Mouse (Mus musculus) neural tube, embryonic 11.5 days (tissue): ENCODE results near the gene Ccdc85c. TPM values are rescaled to one million over a fixed set of nuclear protein-coding genes. Genes with fewer than 3 reads are reported as not detected.

Experiments used
- ATAC-seq: fragments of 200-750 bp; cut with Nextera tagmentation; 2 replicates; pipeline ENCODE4 v1.8.0; 2017; ENCODE audit warnings: moderate number of reproducible peaks, mild to moderate bottlenecking, moderate TSS enrichment, moderate library complexity; ENCODE audit not compliant: insufficient read depth, low FRiP score, low TSS enrichment
- DNase-seq: peaks from one replicate; pipeline ENCODE4 v3.0.0-alpha.2; 2015; ENCODE audit warnings: low spot score
- H3K27ac ChIP-seq: fragments of 300-500 bp; sonication (generic); 2 replicates; pipeline ENCODE4 v1.5.1; 2014; ENCODE audit warnings: low read depth, mild to moderate bottlenecking, low read length
- H3K27me3 ChIP-seq: fragments of 300-500 bp; sonication (generic); 2 replicates; pipeline ENCODE4 v1.6.1; 2014; ENCODE audit warnings: mild to moderate bottlenecking, low read length, mixed read lengths; ENCODE audit not compliant: control insufficient read depth, insufficient read depth
- H3K36me3 ChIP-seq: fragments of 300-500 bp; sonication (generic); 2 replicates; pipeline ENCODE4 v1.6.1; 2014; ENCODE audit warnings: mild to moderate bottlenecking, low read length, moderate library complexity, mixed read lengths; ENCODE audit not compliant: control insufficient read depth, insufficient read depth
- H3K4me1 ChIP-seq: fragments of 300-500 bp; sonication (generic); 2 replicates; pipeline ENCODE4 v1.6.1; 2014; ENCODE audit warnings: low read length, mixed read lengths; ENCODE audit not compliant: control insufficient read depth, insufficient read depth
- H3K4me2 ChIP-seq: fragments of 300-500 bp; sonication (generic); 2 replicates; pipeline ENCODE4 v1.6.1; 2014; ENCODE audit warnings: low read depth, mild to moderate bottlenecking, moderate library complexity
- H3K4me3 ChIP-seq: fragments of 300-500 bp; sonication (generic); 2 replicates; pipeline ENCODE4 v1.5.1; 2014; ENCODE audit warnings: low read depth, low read length
- H3K9ac ChIP-seq: fragments of 300-500 bp; sonication (generic); 2 replicates; pipeline ENCODE4 v1.6.1; 2014; ENCODE audit warnings: mild to moderate bottlenecking, low read length
- H3K9me3 ChIP-seq: fragments of 300-500 bp; sonication (generic); 2 replicates; pipeline ENCODE4 v1.6.1; 2016; ENCODE audit warnings: low read length; ENCODE audit not compliant: control insufficient read depth
- WGBS: fragments of 180-500 bp; shearing (Covaris S2); extraction: QIAGEN DNeasy Blood & Tissue Kit; methylation state at CpG from one replicate; pipeline ENCODE4 v1.1.7; 2014; 5-methylcytosine and 5-hydroxymethylcytosine counted together
- polyA plus RNA-seq: library from polyadenylated mRNA; unstranded; fragments of >200 nt; fragmentation: Nextera tagmentation; extraction: Ambion mirVana; gene quantifications from 2 replicates; pipeline ENCODE4 v1.2.1, GENCODE M21; 2014

Ccdc85c gene
- polyA plus RNA-seq, 1 experiment from 2014 or later: 20.3 TPM

DNA sequence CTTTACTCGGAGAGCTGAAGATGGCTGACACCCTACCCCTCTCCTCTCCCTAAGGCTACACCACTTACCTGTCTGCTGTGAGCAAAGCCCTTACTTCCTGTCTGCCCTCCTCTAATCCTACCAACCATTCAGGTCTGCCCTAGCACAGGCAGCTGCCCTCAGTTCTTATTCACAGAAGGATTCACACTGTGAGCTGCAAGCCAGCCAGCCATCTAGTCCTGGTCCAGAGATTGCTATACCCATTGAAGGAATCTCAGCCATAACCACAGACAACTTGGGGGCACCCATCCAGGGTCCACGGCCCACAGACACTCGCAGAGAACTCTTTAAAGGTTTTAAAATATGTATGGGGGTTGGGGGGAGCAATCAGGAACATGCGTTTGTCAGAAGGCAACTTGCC lies 11.2 kb upstream of the Ccdc85c start:
- H3K4me3 ChIP-seq: no peak overlapping the region
- no peak overlapping the region for H3K4me2 ChIP-seq
- H3K9me3 ChIP-seq: no peaks in the 10 kb centered on the region
- DNase-seq (no peak), ATAC-seq (no peak)
- 78% methylated on average over 4 of the region's 4 CpGs for WGBS
- H3K27ac ChIP-seq: peak overlapping the region; percentile 76; the same call in 1 of the 2 replicates
- H3K36me3 ChIP-seq: no peaks in the 10 kb centered on the region
- H3K9ac ChIP-seq: no peak overlapping the region
- H3K4me1 ChIP-seq: peaks cover 15% of the 10 kb centered on the region
- H3K27me3 ChIP-seq: no peaks in the 10 kb centered on the region

DNA sequence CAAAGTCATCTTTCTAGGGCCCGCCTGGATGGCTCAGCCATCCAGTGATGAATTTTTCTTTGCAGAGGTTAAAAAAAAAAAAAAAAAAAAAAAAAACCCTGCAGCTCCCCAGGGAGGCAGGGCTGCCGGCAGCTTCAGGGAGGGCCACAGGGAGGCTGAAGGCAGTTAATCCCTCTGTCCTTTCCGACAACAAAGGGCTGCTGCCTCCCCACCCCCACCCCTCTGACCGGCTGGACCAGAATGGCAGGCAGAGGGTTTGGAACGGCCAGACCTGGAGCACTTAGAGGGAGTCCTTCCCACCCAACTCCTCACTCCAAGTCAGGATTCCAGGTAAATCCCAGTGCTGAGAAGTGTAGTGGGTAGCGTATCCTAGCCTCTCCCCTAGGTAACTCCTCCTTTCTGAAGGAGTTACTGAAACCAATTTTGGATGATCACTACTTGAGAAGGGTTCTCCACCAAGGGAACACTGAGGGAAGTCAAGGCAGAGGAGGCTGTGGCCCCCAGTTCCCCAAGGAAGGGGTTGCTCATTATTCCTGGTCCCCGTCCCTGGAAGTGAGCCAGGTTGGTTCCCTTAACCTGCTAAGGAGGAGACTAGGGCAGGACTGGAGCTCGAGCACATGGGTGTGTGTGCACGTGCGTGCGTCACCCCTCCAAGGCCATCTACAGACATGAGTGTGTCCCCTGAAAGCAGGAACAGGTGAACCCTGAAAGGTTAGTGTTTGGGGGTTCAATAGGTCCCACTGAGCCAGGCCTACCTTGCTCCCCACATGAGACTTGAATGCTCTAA lies 10.2 kb upstream of the Ccdc85c start:
- H3K4me2 ChIP-seq: peak overlapping the region; percentile 15
- peak; percentile 66 for DNase-seq
- H3K27me3 ChIP-seq: no peaks in the 10 kb centered on the region
- ATAC-seq: peak; percentile 65; the same call in 1 of the 2 replicates
- H3K27ac ChIP-seq: peak overlapping the region; percentile 76
- peak overlapping the region; percentile 53 for H3K9ac ChIP-seq
- no peak overlapping the region for H3K4me3 ChIP-seq
- 30% methylated on average over 11 of the region's 11 CpGs for WGBS
- no peaks in the 10 kb centered on the region for H3K36me3 ChIP-seq
- H3K9me3 ChIP-seq: no peaks in the 10 kb centered on the region
- peaks cover 15% of the 10 kb centered on the region for H3K4me1 ChIP-seq

DNA sequence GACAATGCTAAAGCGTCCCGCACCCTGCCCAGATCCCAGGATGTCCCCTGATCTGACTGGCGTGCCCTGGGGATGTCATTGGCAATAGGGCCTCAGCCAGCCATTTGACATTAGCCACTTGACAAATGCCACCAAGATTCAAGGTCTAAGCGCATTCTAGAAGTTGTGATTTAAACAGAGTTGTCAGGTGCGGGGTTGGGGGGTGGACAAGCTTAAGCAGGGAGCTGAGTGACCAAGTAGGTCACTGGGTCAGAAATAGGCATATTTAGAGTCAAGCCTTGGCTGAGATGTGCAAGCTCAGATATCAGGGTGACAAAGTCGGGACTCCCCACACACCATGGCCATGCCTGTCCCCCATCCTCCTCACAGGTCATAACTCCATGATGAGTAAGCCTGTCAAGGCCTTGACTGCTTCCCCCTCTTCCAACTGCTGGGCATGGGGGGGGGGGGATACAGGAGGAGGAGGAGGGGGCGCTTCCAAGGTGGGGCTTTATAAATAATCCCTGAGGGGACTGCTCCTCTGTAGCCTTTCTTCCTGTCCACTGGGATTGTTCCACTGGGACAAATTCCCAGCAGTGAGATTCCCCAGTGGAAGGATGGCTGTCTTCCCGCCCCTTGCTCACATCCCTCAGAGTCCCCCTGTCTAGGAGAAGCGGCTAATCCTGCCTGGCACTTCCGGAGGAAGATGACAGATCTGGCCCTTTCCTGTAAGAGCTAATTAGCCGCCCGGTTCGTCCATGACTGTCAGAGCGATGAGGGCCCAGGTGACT lies 9.4 kb upstream of the Ccdc85c start:
- ATAC-seq (peak; percentile 39), DNase-seq (peak; percentile 52)
- Histone ChIP-seq H3K4me3 (no peak overlapping the region), H3K4me2 (peak overlapping the region; percentile 15; the same call in 1 of the 2 replicates), H3K4me1 (peaks cover 15% of the 10 kb centered on the region), H3K36me3 (no peaks in the 10 kb centered on the region), H3K9ac (peak overlapping the region; percentile 53), H3K27me3 (no peaks in the 10 kb centered on the region), H3K9me3 (no peaks in the 10 kb centered on the region), H3K27ac (peak overlapping the region; percentile 76)
- 36% methylated on average over 14 of the region's 14 CpGs for WGBS

DNA sequence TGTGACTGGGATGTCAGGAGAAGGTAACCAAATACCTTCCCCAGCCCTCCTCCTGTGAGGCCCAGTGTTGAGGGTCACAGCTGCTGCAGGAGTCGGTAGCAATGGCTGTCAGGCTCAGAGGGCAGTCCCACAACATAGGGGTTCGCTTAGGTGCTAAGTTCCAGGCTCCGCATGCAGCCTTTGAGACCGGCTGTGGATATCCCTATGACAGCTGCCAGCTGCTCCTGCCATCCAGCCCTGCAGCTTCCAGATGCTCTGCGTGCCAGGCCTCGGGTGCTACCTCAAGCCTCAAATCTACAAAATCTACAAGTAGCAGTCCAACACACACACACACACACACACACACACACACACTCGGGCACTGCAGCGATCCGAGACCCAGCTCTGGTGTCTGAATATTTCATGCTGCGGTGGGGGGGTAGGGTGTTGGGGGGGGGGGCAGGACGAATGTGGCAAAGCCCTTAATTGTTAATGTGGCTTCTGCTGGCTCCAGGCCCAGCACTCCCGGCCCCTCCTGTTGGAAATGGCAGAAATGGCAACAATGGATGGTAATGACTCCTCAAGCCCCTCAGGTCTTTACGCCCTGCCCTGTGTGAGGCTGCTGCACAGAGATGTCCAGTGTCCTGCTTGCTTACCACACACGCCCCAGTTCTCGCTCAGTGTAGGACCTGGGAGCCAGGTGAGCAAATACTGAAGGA lies 3.1 kb upstream of the Ccdc85c start:
- H3K9ac ChIP-seq: no peak overlapping the region; the same call in 1 of the 2 replicates
- no peaks in the 10 kb centered on the region for H3K27me3 ChIP-seq
- ATAC-seq: no peak
- no peak for DNase-seq
- H3K27ac ChIP-seq: peak overlapping the region; percentile 69
- H3K4me3 ChIP-seq: no peak overlapping the region
- 42% methylated on average over 15 of the region's 15 CpGs for WGBS
- H3K9me3 ChIP-seq: no peaks in the 10 kb centered on the region
- H3K36me3 ChIP-seq: no peaks in the 10 kb centered on the region
- no peak overlapping the region; the same call in 1 of the 2 replicates for H3K4me2 ChIP-seq
- peaks cover 31% of the 10 kb centered on the region for H3K4me1 ChIP-seq

DNA sequence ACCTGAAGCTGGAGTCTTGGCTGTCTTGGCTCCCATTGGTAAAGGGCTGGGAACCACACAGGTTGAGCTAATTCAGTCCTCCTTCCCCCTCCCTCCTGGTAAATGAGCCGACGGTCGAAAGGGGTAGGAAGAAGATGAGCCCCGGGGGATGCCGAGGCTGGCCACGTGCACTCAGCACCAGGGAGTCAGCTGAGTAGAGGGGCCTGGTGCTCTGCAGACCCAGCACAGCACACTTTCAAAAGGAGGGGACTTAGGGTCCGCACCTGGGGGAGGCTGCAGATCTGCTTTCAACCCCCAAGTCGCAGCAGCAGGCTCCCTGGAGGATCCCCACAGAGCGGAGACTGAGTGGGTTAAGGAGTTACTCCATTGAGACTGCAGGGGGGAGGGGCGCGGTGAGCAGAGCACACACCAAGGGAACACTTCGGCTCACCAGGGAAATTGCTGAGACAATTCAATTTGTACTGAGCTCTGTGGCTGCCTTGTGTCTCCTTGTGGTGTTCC lies 2.2 kb upstream of the Ccdc85c start:
- H3K36me3 ChIP-seq: no peaks in the 10 kb centered on the region
- peak overlapping the region; percentile 96 for H3K4me2 ChIP-seq
- H3K4me3 ChIP-seq: peak overlapping the region; percentile 17; the same call in 1 of the 2 replicates
- H3K27me3 ChIP-seq: no peaks in the 10 kb centered on the region
- ATAC-seq (peak; percentile 20), DNase-seq (peak; percentile 72)
- H3K9ac ChIP-seq: peak overlapping the region; percentile 44
- no peaks in the 10 kb centered on the region for H3K9me3 ChIP-seq
- 0% methylated on average over 10 of the region's 12 CpGs for WGBS
- peaks cover 41% of the 10 kb centered on the region for H3K4me1 ChIP-seq
- H3K27ac ChIP-seq: peak overlapping the region; percentile 69

DNA sequence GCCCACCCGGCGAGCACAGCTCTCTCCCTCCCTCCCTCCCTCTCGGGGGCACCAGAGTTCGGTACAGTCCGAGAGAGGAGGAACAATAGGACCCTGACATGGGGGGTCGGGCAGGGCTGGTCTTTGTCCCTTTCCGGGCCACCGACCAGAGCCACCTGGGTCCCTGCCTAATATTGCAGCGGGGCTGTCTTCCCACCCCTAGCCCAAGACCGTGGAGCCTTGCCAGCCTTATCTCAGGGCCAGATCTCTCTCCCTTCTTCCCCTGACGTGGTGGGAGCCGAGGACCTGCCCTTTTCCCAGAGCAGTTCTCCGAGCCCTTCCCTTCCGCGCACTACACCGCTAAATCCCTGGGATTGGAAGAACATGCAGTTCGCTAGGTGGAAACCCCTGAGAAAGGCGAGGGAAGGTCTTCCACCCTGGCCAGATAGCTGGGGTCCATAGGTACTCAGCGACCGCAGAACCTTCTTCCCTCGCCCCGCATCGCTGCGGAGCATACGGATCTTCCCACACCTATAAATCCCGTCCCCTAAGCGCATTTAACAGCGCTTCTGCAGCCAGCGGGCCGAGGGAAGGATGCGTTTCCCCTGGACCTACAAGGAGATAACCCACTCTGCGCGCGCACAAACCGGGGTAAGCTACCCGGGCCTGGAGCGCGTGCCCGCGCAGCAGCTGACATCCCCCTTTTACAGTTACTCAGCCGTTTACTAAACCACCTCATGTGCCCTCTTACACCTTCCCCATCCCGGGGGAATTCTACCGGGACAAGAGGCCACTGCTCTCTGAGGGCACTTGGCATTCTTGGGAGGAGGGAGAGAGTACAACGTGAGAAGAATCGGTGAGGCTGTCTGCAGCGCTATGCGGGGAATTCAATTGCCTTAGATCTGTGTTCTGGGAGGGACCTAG lies 946 bp upstream of the Ccdc85c start:
- under 1% methylated on average over 45 of the region's 47 CpGs for WGBS
- ATAC-seq (peak; percentile 65), DNase-seq (peak; percentile 77)
- peak overlapping the region; percentile 96 for H3K4me2 ChIP-seq
- no peaks in the 10 kb centered on the region for H3K27me3 ChIP-seq
- H3K4me3 ChIP-seq: peak overlapping the region; percentile 94
- H3K9ac ChIP-seq: peak overlapping the region; percentile 88
- no peaks in the 10 kb centered on the region for H3K36me3 ChIP-seq
- peak overlapping the region; percentile 98 for H3K27ac ChIP-seq
- H3K4me1 ChIP-seq: peaks cover 53% of the 10 kb centered on the region
- H3K9me3 ChIP-seq: no peaks in the 10 kb centered on the region

DNA sequence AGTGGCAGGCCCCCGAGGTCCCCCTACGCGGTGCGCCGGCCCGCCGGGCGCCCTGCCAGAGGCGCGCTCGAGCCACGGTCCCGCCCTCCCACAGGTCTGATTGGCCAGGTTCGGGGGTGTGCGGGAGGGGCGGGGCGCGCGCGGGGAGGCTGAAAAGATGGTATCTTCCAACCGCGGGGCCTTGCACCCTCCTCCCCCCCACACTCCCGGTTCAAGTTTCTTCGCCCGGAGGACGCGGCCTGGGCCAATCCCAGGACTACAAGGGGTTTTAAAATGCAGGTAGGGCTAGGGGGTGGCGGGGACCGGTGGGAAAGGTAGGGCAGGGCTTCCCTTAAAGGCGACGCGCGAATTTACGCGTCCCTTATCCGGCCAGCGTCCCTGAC lies 274 bp upstream of the Ccdc85c start:
- Histone ChIP-seq H3K9me3 (no peaks in the 10 kb centered on the region), H3K27ac (peak overlapping the region; percentile 98), H3K4me1 (peaks cover 57% of the 10 kb centered on the region), H3K36me3 (no peaks in the 10 kb centered on the region), H3K4me2 (peak overlapping the region; percentile 96), H3K4me3 (peak overlapping the region; percentile 94), H3K27me3 (no peaks in the 10 kb centered on the region), H3K9ac (peak overlapping the region; percentile 88)
- ATAC-seq (peak; percentile 89), DNase-seq (peak; percentile 100)
- 0% methylated on average over 26 of the region's 37 CpGs for WGBS

DNA sequence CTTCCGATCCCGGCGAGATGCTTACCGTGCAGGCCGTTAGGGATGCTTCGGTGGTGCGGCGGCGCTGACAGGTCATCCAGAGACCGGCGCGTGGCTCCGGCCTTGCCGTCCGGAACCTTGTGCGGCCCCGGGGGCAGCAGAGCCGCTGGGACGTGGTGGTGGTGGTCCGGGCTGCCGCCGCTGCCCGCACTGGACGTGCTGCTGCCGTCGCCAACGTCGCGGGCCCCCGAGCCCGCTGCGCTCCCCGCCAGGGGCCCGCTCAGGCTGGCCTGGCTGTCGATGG lies 971 bp downstream of the Ccdc85c start:
- no peaks in the 10 kb centered on the region for H3K9me3 ChIP-seq
- H3K4me1 ChIP-seq: peaks cover 62% of the 10 kb centered on the region
- H3K36me3 ChIP-seq: 0 out of 2 replicates have a peak, but pooled peaks cover 2% of the 10 kb centered on the region
- peak overlapping the region; percentile 93 for H3K9ac ChIP-seq
- peak overlapping the region; percentile 96 for H3K4me2 ChIP-seq
- H3K27ac ChIP-seq: peak overlapping the region; percentile 82
- no peaks in the 10 kb centered on the region for H3K27me3 ChIP-seq
- ATAC-seq: no peak
- DNase-seq: no peak
- H3K4me3 ChIP-seq: peak overlapping the region; percentile 94
- under 1% methylated on average over 28 of the region's 35 CpGs for WGBS
